Mouse (Mus musculus) layer of hippocampus, adult 8-10 months (tissue): ENCODE measurements at regions not wholly inside any gene's neighbourhood (a gene's known extent, or its start where the extent isn't known, plus 50 kb on each side); places are given as distances from the start of the nearest gene placed in this dataset.
"Not testable (repeated sequence)": the region's sequence is repeated elsewhere in the genome, so short reads cannot be mapped to it uniquely, and the experiment has no call there.

Experiments used
- DNase-seq, 2 experiments: peaks; one replicate each; pipeline ENCODE4 v3.0.0; 2022; ENCODE audit warnings: low spot score in 2 of 2

DNA sequence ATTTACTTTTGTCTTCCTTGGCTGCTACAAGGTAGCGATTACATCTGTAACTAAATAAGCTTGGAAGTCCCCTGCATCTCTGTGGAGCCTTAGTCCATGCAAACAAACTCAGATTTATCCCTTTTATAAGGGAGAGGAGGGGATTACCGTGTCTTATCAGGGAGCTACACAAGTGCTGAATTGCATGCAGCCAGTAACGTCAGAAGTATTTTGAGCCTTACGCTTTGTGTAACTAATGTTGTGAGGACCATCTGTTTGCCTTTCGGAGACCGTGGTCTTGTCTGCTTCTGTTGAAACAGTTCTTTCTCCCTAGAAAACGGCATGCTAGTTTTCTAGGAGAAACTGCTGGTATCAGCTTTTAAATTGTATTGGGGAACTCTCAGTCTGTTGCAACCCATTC lies 58.0 kb upstream of the Dmrta1 start:
- DNase-seq: peak in 1 of 2 experiments; percentile 3

DNA sequence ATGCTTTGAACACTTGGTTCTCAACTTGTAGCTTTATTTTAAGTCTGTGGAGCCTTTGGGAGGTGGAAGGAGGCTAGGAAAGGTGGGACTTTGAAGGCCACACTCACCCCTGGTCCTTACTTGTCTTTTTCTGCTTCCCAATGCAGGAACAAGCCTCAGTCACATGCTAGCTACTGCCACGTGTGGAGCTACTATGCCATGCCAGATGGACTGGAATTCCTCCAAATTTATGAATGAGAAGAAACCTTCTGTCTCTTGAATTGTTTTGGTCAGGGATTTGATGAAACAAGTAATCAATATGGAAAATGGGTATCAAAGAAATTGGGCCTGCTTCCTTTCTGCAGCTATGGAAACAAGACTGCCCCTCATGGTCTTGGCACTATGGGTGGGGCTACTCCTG lies 74.5 kb upstream of the Dmrta1 start:
- peak in 1 of 2 experiments; percentile 6 for DNase-seq

DNA sequence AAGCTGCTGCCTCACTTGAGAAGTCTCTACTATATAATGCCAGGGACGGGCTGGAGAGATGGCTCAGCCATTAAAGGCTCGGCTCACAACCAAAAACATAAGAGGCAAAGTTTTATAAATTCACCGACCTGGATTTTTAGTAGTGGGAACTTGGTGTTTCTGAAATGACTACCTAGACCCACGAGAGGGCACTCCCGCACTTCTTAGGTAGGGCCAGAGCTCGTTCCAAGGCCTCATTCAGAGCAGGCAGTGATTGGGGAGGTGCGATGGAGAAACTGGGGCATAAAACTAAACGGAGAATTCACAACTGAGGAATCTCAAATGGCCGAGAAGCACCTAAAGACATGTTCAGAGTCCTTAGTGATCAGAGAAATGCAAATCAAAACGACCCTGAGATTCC lies 103.7 kb upstream of the Dmrta1 start:
- peak; percentile 14 to 49 for DNase-seq

DNA sequence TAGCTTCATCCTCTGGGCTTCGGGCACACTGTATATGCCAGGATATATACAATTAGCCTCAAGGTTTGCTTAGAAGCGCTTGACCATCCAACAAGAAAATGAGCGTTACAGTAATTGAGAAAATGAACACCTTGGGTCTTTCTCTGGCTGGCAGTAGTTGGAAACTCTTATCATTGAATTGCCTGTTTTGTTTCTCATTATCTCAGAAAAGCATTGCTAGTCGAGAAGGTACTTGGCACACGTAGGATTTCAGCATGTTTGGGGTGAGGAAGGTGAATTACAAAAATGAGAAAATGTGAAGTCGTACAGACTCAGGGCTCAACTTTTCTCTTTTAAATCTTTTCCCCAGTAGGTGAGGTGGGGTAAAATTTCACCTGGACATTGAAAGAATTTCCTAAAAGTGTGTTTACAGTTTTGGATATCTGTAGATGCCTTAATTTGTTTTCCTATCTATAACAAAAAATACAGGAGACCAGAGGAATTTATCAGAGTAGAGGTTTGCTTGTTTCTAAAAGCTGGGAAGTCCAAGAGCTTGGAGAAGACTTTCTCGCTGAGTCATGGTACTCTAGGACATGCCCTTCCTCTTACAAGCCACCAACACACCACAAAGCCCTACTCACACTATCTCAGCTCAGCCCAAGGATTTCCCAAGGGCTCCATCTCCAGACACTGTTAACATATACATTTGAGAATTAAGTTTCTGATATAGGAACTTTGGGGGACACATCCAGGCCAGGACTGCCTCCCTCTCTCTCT lies 124.3 kb upstream of the Dmrta1 start:
- DNase-seq: no peak

DNA sequence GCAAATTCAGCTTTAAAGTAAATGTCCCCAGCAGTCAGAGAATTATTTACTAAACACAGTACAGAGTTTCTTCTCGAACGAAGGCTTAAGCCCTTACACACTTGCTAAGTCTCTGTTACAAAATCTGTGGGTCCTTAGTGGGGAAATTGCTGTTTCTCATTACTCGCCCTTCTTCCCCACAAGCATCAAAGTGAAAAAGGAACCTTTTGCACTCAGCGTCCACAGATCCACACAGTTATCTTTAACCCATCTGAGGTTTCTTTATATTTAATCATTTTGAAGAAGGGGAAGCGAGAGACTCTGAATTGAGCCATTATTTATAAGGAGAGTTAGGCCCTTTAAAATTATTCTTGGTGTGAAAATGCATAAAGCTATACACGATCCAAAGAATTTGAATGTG lies 126.7 kb upstream of the Dmrta1 start:
- DNase-seq: no peak

DNA sequence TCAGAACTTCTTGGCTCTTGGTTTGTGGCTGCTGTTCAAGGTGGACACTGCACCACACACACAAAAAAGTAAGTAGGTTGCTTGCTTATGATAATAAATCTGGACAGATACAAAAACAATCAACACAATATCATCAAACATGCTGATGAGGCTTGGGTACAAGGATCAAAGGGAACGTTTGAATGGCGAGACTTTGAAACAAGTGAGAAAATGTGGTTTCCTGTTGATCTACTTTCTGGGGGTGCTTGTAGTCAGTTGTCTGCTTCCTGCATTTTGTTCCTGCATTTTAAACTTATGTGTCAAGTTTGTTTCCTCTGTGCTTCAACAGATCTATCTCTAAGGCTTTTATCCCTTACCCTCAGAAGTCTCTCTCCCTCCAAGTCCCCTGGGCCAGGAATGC lies 128.7 kb upstream of the Dmrta1 start:
- DNase-seq: no peak

DNA sequence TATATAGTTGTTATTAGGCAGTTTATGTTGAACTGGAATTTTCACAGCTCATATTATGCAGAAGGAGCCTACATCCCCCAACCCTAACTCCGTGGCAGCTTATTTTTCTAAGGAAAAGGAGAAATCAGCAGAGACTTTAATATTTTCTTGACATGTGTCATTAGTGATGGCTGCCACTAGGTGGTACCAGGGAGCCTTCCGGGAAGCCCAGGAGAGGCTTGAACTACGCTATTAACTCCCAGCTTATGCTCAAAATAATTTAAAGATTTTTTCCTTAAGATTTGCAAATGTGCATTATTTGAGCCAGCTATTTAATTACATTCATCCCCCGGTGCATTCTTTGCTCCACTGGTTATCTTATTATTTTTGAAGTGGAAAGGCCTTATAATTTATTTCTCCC lies 146.8 kb upstream of the Dmrta1 start:
- peak in 1 of 2 experiments; percentile 20 for DNase-seq

DNA sequence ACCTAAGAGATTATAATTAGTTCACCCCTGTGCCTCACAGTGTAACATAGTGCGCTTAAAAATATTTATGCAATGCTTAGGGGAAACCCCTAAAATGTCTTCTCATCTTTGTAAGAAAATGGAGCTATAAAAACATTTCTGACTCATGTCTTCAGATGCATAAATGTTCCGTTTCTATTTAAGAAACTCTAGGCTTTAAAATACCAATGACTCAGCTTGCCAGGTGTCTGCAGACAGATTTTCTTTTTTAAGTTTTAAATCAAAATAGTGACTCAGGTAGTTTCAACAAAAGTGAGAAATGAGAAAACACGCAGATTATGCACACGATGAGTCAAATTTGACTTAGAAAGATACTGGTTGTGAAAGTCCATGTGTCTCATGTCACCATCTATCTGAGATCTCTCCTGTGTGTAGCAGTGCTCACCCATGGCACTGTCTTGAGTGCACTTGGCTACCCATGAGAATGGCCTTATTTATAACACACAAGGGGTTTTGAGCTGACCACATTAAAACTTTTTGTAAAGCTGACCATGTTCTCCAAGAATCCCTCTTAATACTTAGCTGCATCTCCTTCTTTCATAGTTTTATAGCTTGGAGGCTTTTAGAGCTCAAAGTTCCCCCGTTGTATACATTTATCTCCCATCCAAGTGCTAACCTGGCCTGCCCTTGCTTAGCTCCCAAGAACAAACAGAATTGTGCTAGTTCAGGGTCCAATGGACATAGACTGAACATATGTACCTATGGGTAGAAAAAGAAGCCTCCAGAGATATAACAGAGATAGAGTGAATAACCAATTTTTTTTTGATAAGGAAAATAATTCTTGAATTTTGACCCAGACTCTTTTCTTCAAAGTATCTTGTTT lies 149.0 kb upstream of the Dmrta1 start:
- no peak for DNase-seq

DNA sequence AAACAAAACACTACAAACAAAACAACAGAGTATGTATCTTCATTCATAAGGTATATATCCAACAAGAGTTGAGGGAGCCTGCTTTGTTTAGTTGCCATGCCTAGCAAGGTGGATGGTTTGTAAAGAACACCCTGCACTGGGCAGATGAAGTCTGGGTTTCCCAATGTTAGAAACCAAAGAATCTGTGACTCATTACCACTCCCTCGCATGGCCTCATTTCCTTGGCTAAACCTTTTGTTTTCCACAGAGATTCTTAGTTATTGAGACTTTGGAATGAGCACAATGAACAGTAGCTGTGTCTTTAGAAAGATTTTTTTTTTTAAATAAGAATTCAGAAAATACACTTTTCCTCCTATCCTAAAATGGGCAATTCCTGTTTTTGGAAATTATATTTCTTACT lies 151.3 kb upstream of the Dmrta1 start:
- no peak for DNase-seq

DNA sequence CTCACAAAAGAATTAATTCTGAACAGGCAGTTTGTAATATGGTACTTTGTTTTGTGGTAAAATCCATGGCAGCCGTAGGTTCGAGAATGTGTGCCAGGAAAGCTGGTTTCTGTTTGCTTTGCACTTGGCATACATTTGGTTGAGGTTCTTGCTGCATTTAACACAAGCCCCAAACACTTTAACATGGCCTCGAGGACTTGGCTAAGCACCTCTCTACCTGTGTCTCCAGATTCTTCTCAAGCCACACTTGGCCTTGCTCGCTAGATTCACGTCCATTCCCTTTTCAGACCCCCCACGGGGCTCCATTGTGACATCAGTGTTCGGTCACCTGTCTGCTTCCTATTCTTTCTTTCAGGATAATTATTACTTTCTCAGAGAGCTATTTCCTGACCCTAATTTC lies 151.9 kb upstream of the Dmrta1 start:
- DNase-seq: no peak

DNA sequence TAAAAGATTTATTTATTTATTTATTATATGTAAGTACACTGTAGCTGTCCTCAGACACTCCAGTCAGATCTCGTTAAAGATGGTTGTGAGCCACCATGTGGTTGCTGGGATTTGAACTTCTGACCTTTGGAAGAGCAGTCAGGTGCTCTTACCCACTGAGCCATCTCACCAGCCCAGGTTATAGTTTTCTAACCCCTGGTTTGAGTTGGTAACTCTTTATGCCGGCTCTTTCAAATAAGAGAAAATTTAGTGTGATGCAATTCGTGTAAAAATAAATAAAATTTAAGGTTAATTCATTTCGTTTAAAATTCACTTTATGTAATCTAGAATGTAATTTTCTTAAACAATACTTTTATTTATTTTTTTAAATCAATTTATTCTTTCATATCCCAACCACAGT lies 153.7 kb upstream of the Dmrta1 start:
- not testable (repeated sequence) for DNase-seq

DNA sequence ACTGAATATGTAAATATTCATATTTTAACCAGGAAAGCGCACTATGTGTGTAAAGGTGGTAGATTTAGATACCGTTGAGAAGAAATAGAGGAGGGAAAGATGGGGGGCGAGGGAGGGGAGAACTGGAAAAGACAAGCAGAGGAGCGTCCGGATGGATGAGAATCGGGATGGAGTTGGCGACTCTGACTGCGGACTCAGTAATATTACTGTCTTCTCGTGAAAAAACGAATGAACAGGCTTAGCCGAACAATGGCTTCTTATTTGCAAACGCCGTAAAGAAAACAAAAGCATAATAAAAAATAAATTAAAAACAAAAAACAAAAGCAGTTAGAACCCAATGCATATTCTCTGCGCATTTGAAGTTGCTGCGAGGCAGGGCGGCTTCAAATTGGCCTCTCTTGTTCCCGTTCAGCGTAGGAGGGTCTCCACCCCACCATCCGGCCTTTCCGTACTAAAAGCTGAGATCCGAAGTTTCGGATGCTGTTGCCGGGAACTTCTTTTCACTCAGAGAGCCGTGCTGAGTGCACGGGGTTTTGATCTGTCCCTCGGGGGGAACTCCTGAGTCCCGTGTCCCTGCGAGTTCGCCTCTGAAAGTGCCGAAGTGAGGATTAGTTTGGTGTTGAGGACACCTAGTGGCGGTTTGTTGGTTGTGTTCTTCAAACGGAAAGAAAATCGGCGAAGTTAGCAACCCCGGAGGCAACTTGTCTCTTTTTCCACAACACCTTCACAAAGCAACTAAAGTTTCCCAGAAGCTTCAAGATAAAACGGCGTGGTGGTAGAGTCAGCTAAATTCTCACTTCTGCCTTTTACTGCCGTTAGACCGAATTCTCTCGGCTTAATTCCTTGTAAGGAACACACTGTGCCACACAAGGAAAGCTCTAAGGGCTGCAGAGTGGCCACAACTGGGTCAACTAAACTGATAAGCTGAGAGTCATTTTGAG lies 154.7 kb upstream of the Dmrta1 start:
- peak in 1 of 2 experiments; percentile 49 for DNase-seq

DNA sequence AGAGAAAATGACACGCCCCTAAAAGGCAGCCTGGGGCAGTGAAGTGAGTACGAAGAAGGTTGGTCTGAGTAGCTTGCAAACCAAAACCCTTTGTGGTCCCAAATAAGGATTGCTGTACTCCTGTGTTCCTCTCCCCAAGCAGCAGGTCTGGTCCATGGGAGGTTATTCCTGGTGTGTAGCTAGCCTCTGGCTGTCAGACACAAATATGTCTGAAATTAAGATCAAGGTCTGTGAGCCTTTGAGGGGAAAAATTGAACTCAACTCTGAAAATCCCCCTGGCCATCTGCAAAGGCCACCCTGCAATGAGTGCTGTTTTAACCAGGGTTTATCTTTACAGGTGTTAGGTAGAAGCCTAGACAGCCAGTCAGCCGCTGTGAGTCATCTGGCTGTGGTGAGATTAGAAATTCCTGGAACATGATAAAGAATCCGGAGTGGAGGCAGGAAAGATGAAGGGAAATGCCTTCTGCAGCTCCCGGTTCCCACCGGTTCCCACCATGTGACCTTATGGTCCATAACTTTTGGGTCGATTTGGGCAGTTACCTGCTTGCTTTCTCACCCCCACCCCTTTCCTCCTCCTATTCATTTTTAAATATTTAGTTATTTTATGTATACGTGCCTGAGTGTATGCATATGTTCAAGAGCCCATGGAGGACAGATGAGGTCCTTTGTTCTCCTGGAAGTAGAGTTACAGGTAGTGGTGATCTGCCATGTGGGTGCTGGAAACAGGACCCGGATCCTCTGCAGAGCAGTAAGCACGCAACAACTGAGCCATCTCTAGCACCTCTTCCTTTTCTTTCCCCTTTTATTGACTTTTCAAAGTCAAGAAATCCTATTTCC lies 155.6 kb upstream of the Dmrta1 start:
- DNase-seq: no peak

DNA sequence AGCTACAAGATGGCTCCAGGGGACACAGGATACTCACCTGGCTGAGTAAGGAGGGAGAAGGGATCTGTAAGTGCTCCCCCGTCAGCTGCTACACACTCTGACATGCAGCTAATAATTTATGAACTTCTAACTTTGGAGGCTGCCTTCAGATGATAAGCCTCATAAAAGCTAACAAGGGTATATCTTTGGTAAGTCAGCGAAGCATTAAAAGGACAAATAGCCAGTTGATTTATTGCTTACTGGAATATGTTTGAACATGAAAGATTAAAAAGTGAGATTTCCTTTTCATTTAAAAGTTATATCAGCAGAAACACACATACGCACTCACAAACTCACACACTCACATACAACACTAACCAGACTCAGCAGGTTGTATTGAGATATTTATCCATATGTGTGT lies 161.2 kb upstream of the Dmrta1 start:
- no peak for DNase-seq

DNA sequence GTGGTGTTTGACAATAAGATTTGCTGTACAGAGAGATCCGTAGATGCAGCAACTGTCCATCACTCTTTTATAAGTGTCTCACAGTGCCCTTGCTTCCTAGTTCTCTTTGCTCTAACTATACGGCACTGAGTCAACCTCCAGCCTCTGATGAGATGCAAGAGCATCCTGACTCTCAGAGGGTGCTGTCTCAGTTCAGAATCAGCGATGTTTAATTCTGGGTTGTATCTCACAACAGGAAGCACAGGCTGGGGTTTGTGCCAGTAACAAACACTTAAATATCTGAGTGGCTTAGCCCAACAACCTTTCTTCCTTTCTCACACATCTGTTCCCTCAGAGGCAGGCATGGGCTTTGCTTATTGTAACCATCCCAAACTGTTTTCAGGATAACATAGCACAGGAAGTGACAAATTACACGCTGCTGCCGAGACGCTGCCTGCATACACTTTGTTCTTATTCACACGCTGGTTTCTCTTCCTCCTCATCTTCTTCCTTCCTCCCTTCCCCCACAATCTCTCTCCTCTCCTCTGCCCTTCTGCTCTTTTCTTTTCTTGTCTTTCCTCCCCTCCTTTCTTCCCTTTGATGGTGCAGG lies 163.3 kb upstream of the Dmrta1 start:
- DNase-seq: no peak

DNA sequence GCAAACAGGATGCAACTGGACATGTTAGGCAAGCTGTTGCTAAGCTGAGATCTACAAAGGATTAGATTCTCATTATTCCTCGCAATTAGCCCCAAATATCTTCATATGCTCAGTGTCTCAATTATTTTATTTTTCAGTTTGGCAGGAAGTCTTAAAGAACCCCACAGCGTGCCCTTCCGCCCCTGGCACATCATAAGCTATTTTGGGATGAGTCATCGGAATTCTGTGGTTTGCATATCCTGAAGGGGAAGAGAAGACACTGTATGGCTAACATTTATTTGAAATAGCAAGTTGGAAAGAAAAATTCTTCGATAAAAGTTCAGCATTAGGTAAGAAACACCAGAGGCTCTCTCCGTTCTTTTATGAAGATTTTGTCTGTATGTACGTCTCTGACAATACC lies 164.3 kb upstream of the Dmrta1 start:
- DNase-seq: no peak

DNA sequence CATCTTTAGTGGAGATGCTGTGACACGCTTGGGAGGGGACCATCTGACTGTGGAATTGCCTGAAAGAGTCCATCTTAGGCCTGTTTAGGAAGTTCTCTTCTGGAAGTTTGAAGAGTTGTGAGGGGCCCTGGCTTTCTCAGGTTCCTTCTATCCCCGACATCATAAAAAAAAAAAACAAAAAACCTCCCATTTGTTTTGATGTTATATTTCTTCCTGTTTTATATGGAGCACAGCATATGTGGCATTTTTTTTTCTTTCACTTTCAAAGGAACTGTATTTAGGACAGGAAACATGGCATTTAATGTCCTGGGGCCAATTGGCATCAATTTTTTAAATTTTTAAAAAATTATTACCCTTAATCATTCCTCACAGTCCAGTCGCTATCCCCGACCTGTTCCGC lies 168.6 kb upstream of the Dmrta1 start:
- DNase-seq: no peak

DNA sequence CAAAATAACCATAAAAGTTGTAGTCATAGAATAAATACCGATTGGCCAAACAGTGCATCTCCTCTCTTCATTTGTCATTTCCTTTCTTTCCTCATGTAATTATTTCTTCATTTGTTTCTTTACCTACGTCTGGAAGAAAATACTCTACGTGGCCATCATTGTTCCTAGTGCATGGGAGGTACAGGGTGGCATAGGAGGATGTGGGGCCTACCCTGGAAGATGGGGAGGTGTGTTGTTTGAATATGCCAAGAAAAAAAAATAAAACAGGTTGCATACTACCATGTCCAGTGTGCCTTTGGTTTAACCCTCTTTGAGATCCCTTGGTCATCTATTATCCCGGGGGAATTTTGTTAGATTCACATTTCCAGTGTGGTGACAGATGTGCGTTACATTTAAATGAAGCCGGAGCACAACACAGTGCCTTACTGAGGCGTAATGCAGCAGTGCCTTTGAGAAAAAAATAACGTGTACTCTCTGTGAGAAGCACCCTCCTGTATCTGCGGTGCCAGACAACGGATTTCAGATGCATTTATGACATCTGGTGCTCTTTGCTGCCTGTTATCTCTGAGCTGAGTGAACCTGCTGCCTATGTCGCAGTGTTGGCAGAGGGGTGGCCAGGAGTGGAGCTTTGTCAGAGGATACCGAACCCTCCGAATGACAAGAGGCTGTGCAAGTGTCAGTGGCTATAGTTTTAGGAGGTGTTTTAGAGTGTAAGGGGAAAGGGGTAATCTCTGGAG lies 169.4 kb upstream of the Dmrta1 start:
- no peak for DNase-seq

DNA sequence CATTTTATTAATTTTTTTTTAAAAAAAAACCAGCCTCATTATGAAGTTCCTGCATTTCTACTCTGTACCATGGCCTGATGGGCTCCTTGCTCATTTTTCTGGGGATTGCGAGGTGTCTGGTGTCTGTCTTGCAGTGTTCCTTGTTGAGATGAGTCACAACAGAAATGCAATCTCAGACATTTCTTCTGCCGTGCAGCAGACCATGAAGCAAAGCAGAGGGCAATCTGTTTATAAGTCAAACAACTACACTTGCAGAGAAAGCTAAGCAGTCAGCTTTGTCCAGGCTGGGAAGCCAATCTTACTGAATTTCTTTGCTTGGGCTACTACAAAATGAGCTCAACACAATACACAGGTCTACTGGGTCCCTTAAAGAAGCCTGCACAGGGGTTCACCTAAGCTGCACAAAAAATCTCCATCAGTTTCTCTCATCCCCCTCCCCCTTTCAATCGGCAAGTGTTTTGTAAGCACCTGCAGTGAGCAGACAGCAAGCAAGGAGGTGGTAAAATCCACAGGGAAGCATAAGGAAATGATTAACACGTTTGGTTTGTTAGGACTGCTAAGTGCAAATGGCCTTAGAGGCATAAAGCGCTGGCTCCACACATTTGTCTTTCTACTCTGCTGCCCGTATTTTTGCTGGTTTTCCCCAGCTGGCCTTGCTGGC lies 171.0 kb upstream of the Dmrta1 start:
- no peak for DNase-seq
